Mouse (Mus musculus) neutrophil, adult 59 days (primary cell): ENCODE data around the gene Ndufs8. TPM values are rescaled to one million over a fixed set of nuclear protein-coding genes. Genes with fewer than 3 reads are reported as not detected.

ENCODE experiments used
- total RNA-seq, 2 experiments: library from RNA; stranded (reverse); gene quantifications; 1 replicate in 1 of 2; 2 replicates in 1 of 2; pipeline ENCODE4 v1.2.4; 2023

Ndufs8 gene
- total RNA-seq = 10 to 100 TPM; 52.9 to 70.6 TPM

DNA sequence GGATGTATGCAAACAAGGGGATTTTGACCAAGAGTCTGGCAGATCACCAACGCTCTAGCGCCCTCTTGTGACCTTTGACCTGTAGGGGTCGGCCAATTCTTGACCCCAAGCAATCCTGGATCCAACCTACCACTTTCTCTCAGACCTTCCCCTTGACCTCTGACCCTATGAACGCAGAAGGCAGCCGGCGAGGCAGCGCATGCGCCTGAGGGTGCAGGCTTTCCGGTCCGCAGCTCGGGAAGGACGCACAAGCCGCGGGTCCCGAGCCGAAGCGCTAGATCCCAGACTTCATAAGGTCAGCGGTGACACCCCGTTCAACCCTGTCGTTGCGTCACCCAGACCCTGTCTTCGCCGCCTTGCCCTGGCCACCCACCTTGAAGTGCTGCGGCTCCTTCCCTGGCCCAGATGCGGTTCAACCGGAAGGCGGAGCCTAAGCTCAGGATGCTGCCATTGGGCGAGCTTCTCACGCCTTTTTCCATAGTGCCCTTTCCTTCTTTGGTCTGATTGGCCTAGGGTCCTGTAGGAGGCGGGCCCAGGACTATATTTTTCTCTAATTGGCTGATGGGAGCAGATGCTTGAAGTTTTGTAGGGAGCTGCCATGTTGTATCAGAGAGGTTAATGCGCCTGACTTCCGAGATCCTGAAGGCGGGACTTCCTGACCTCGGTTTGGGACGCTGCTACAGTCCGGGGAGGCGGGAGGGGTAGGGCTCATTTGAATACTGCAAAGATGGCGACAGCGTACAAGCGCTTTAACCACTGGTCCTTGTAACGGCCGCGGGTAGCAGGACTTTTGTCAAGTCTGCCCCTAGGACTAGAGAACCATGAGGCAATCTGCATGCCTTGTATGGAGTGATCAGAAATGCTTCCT, at the start of gene Ndufs8:
Ndufs8 (minus strand) TSS at position 438 of the 868 bp plus-strand sequence.

GRCm38 (mm10) chr19:3958470-3958869, 45.9 kb upstream of the Ndufs8 start, which contains the start of gene Aldh3b3:
Gene Aldh3b3, plus strand, starts transcription at chr19:3958645.

DNA sequence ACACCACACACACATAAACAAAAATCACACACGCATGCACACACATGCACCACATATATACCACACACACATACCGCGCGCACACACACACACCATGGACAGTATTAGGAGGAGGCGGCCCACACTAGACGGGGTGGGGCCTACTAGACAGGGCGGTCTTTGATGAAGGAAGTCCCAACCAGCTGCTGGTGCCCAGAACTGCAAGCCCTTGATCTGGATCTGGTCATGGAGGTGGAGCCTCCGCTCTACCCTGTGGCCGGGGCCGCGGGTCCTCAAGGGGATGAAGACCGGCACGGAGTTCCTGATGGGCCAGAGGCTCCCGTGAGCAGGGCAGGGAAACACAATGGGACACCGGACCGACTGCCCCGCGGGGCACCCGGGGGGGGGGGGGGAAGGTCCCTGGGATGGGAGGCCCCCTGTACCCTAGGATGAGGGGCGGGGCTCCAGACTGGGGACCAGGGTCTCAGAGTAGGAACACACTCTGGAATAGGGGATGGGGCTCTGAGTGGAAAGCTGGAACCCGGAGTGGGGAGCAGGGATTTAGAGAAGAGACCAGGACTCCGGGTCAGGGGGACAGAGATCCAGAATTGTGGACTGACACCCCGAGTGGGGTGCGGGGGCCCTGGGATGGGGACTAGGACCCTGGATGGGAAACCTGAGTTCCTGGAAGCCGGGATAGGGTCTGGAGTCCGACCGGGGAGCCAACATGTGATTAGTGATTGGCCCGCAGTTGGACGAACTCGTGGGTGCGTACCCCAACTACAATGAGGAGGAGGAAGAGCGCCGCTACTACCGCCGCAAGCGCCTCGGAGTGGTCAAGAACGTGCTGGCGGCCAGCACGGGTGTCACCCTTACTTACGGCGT, 22.7 kb upstream of the Ndufs8 start, which contains the start of gene Unc93b1:
Unc93b1 (plus strand) TSS at position 155 of the 864 bp plus-strand sequence.

DNA sequence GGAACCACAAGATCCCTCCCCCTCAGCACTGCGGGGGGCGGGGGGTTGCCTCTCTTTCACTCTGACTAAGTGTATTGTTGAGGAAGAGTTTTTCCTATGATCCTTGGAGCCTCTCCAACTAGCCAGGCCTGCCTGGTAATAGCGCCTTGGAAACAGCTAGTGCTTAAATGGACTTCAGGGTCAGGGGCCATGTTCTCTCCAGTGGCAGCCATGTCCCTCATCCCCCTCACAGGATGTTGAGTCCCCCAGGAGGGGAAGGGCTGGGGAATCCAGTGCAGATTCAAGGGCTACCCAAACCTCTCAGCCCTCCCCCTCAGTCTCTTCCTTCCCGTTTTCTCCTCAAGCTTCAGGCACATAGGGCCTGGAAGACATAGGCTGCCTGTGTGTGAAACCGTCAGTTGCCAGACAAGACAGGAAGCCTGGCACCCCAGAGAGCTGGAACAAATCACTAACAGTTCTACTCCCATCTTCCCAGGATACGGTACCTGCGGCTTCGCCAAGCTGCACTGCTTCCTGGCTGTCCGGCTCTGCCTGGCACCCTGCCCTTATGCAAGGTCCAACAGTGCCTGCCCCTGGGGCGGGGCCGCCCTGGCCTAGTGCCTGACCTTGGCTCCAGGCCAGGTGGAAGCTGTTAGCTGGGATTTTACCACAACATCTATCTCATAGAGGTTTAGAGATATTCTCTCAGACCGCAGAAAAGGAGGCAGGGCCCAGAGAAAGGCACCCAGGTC, 16.8 kb upstream of the Ndufs8 start, which contains the start of gene Aldh3b1:
Aldh3b1 (minus strand) TSS at position 598 of the 731 bp plus-strand sequence.

GRCm38 (mm10) chr19:3906795-3907786, 5.5 kb downstream of the Ndufs8 start, which contains the start of gene Tcirg1:
Gene Tcirg1, minus strand, starts transcription at chr19:3907133.

Other genes starting within 250 kb of the Ndufs8 start
- 10 to 100 TPM; 16.9 to 25.4 TPM for gene Lrp5, start 226.2 kb downstream of the Ndufs8 start, total RNA-seq
- gene 1810055G02Rik, start 204.5 kb downstream of the Ndufs8 start, total RNA-seq = 10 to 100 TPM; 23.2 to 30.7 TPM
- 10 to 100 TPM; 65.4 to 66.0 TPM for gene Kmt5b, start 145.4 kb downstream of the Ndufs8 start, total RNA-seq
- 10 to 100 TPM; 43.5 to 47.2 TPM for gene Chka, start 61.0 kb downstream of the Ndufs8 start, total RNA-seq
- 100 to 1,000 TPM; 221 to 250 TPM for gene Tcirg1, start 5.6 kb downstream of the Ndufs8 start, total RNA-seq
- gene Aldh3b1, start 17.0 kb upstream of the Ndufs8 start, total RNA-seq = 100 to 1,000 TPM; 143 to 153 TPM
- gene Unc93b1, start 22.4 kb upstream of the Ndufs8 start, total RNA-seq = 100 to 1,000 TPM; 236 to 316 TPM
- gene Aldh3b3, start 45.9 kb upstream of the Ndufs8 start, total RNA-seq = 10 to 100 TPM in 1 of 2 experiments, 1 to 10 TPM in 1; 9.9 to 11.1 TPM
- 10 to 100 TPM; 12.6 to 14.7 TPM for gene Aldh3b2, start 59.6 kb upstream of the Ndufs8 start, total RNA-seq
- gene Acy3, start 73.8 kb upstream of the Ndufs8 start, total RNA-seq = under 1 TPM; 0.53 to 0.88 TPM
- gene Tbx10, start 80.0 kb upstream of the Ndufs8 start, total RNA-seq = not detected
- gene Nudt8, start 87.8 kb upstream of the Ndufs8 start, total RNA-seq = 1 to 10 TPM; 4.7 to 4.8 TPM
- gene Gm49405, start 87.9 kb upstream of the Ndufs8 start, total RNA-seq = 1 to 10 TPM in 1 of 2 experiments, under 1 TPM in 1; 0.33 to 1.0 TPM
- gene Doc2g, start 90.5 kb upstream of the Ndufs8 start, total RNA-seq = under 1 TPM; 0.57 to 0.73 TPM
- 10 to 100 TPM; 68.4 to 70.8 TPM for gene Ndufv1, start 100.0 kb upstream of the Ndufs8 start, total RNA-seq
- 10 to 100 TPM; 63.6 to 65.3 TPM for gene Gstp1, start 125.2 kb upstream of the Ndufs8 start, total RNA-seq
- 1 to 10 TPM; 8.2 to 9.4 TPM for gene Gstp2, start 133.2 kb upstream of the Ndufs8 start, total RNA-seq
- gene Gstp3, start 146.8 kb upstream of the Ndufs8 start, total RNA-seq = 1 to 10 TPM; 6.6 to 7.7 TPM
- gene Cabp2, start 168.8 kb upstream of the Ndufs8 start, total RNA-seq = not detected
- gene Cdk2ap2, start 184.4 kb upstream of the Ndufs8 start, total RNA-seq = 100 to 1,000 TPM; 228 to 257 TPM
- gene Pitpnm1, start 187.2 kb upstream of the Ndufs8 start, total RNA-seq = 100 to 1,000 TPM; 185 to 192 TPM
- 100 to 1,000 TPM; 108 TPM for gene Aip, start 213.1 kb upstream of the Ndufs8 start, total RNA-seq
- gene Gpr152, start 227.0 kb upstream of the Ndufs8 start, total RNA-seq = under 1 TPM in 1 of 2 experiments, not detected in 1; 0.13 TPM
- under 1 TPM; 0.67 to 0.82 TPM for gene Cabp4, start 231.3 kb upstream of the Ndufs8 start, total RNA-seq
- gene Coro1b, start 235.8 kb upstream of the Ndufs8 start, total RNA-seq = 100 to 1,000 TPM; 188 to 219 TPM
- 10 to 100 TPM; 13.8 to 18.6 TPM for gene Ptprcap, start 240.8 kb upstream of the Ndufs8 start, total RNA-seq